Mouse (Mus musculus) mouse embryonic stem cell (cell line): ENCODE measurements at regions not wholly inside any gene's neighbourhood (a gene's known extent, or its start where the extent isn't known, plus 50 kb on each side); places are given as distances from the start of the nearest gene placed in this dataset.

Experiments
- in situ Hi-C, 2 experiments: fragments of 300-500 bp; cut with MboI; formaldehyde crosslinking; loops; 1 replicate in 1 of 2; 3 replicates in 1 of 2; pipeline ENCODE4 v1.14.3; 2019 to 2020; ENCODE audit warnings: low sequenced_read_pairs in 2 of 2, low pct_unique_long_range_greater_than_20kb in 1 of 2, mixed read lengths in 1 of 2; ENCODE audit not compliant: unreplicated experiment in 1 of 2

- in situ Hi-C loops, result no loop called here
Observed at GRCm38 (mm10) chr5:13058883-13059423, 66.3 kb upstream of the Sema3a start.

GRCm38 (mm10) chr5:13066942-13067341 lies 58.3 kb upstream of the Sema3a start:
- in situ Hi-C loops, result no loop called here
